Mouse (Mus musculus) lung, postnatal 0 days (tissue): ENCODE measurements around the gene Nkx1-2.

Source experiments
- CTCF ChIP-seq: IDR thresholded peaks from 2 replicates; pipeline ENCODE4 v1.5.1; 2016; ENCODE audit warnings: antibody characterized with exemption, mild to moderate bottlenecking
- EP300 ChIP-seq: IDR thresholded peaks from 2 replicates; pipeline ENCODE4 v1.6.1; 2016; ENCODE audit warnings: antibody characterized with exemption, mild to moderate bottlenecking, control low read depth

GRCm38 (mm10) chr7:132596557-132597250 is 2.7 kb downstream of the Nkx1-2 start:
- TF ChIP-seq CTCF (peak; percentile 37; the same call in 1 of the 2 replicates), EP300 (no peak)
